Mouse (Mus musculus) small intestine, adult 2 months (tissue): ENCODE results near the gene Parn. TPM values are rescaled to one million over a fixed set of nuclear protein-coding genes. Genes with fewer than 3 reads are reported as not detected.

Source experiments
- H3K27ac ChIP-seq: fragments of 200-500 bp; 2 replicates; pipeline ENCODE4 v1.5.1; 2012; ENCODE audit warnings: low read depth, low read length, control low read depth, inconsistent platforms; ENCODE audit not compliant: insufficient read depth
- H3K27me3 ChIP-seq: fragments of 200-500 bp; 2 replicates; pipeline ENCODE4 v1.6.1; 2012; ENCODE audit warnings: mild to moderate bottlenecking, moderate library complexity, low read length, inconsistent platforms; ENCODE audit not compliant: control insufficient read depth, insufficient read depth
- H3K36me3 ChIP-seq: fragments of 200-500 bp; 2 replicates; pipeline ENCODE4 v1.6.1; 2012; ENCODE audit warnings: mild to moderate bottlenecking, low read length, control low read depth, inconsistent platforms; ENCODE audit not compliant: control insufficient read depth, insufficient read depth
- H3K4me1 ChIP-seq: fragments of 200-500 bp; 2 replicates; pipeline ENCODE4 v1.6.1; 2012; ENCODE audit warnings: low read length, inconsistent platforms, mixed read lengths; ENCODE audit not compliant: control insufficient read depth, insufficient read depth, insufficient read length
- H3K4me3 ChIP-seq: fragments of 200-500 bp; 2 replicates; pipeline ENCODE4 v1.5.1; 2012; ENCODE audit warnings: low read depth, mild to moderate bottlenecking, control low read depth, inconsistent platforms, low read length, moderate library complexity
- CTCF ChIP-seq: fragments of 200-500 bp; IDR thresholded peaks from 2 replicates; pipeline ENCODE4 v1.5.1; 2012; ENCODE audit warnings: low read depth, mild to moderate bottlenecking, control low read depth, inconsistent platforms, low read length, moderate library complexity, mixed read lengths; ENCODE audit not compliant: insufficient replicate concordance, insufficient read length; ENCODE audit errors: extremely low read depth
- POLR2A ChIP-seq: fragments of 200-500 bp; IDR thresholded peaks from 2 replicates; pipeline ENCODE4 v1.6.1; 2012; ENCODE audit warnings: low read depth, mild to moderate bottlenecking, control low read depth, inconsistent platforms, low read length, moderate library complexity
- WGBS: fragments of 180-500 bp; shearing (Covaris S2); methylation state at CpG from one replicate; pipeline ENCODE4 v1.1.7; 2018; 5-methylcytosine and 5-hydroxymethylcytosine counted together
- polyA plus RNA-seq: library from polyadenylated mRNA; depleted of rRNA; stranded (reverse); fragments of >200 nt; gene quantifications from 2 replicates; pipeline ENCODE4 v1.2.3, GENCODE M21; 2012

Gene Parn
- polyA plus RNA-seq, 1 experiment: 9.5 TPM

DNA sequence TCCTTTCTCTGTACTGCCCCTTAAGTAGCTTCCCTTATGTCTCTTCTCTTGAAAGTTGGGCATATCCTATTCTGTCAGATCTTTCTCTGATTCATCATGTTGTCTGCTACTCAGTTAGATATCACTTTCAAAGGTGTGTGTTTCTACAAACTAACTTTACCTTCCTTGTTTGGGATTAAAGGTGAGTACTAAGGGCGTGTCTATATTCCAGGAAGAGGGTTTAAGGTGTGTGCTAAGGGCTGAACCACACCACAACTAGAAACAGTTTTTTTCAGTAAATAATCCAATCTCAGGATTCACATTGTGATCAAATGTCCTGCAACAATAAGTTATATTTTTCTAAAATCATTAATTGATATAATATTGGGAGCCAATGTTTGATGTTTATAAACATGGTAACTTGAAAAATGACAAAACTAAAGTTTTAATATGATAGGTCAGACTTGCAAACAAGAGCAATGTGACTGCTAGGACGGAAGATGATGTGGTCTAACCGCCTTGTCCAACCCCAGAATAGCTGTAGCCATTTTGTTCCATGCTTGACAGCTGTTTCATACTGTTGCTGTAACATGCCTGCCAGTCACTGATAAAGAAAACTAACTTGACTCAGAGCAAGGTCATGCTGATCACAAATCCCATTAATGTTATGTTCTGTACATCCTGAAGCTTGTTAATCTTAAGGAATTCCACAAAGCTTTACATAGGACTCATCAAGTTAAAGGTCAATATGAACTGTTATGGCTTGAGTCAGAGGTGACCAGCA, 46.0 kb downstream of the Parn start:
- no peaks in the 10 kb centered on the region for H3K27me3 ChIP-seq
- H3K4me3 ChIP-seq: no peak overlapping the region
- TF ChIP-seq POLR2A (no peak), CTCF (no peak)
- peaks cover 4% of the 10 kb centered on the region; the same call in 1 of the 2 replicates for H3K4me1 ChIP-seq
- no peak overlapping the region for H3K27ac ChIP-seq
- peaks cover 14% of the 10 kb centered on the region for H3K36me3 ChIP-seq
- WGBS: 76% methylated on average over 3 of the region's 3 CpGs

DNA sequence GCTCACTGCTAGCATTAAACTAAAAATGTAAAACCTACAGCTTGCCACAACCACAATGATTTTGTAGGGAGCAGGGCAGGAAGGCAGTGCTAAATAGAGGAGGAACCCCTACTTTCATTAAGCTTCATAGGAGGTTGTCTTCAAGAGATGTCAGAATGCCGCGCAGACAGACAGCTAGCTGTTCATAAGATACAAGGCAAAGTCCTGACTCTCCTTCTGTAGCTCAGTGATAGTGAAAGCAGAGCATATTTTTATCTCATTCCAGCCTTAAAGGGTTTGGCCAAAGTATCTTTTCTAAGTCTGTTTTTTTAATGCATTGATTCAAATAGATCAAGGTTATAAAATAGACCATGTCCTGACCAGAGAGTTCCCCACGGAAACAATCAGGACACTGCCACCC, 47.8 kb downstream of the Parn start:
- peaks cover 5% of the 10 kb centered on the region for H3K36me3 ChIP-seq
- TF ChIP-seq CTCF (no peak), POLR2A (no peak)
- H3K27ac ChIP-seq: no peak overlapping the region
- 91% methylated on average over 3 of the region's 3 CpGs for WGBS
- H3K4me1 ChIP-seq: peaks cover 4% of the 10 kb centered on the region; the same call in 1 of the 2 replicates
- H3K27me3 ChIP-seq: no peaks in the 10 kb centered on the region
- H3K4me3 ChIP-seq: no peak overlapping the region

DNA sequence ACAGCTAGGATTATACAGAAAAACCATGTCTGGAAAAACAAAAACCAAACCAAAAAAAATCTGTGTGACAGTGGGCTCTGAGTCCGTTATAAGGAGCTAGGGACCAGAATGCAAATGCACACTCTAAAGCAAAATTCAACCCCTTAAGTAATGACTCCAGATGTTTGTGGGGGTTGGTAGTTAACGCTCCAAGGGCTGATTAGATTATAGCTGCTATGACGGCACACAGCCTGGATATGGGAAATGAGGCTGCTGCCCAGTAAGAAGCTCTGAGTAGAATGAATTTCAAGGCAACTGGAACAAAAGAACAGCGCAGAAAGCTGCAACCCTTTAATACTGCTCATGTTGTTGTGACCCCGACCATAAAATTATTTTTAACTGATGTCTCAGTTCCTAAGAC, 52.7 kb downstream of the Parn start:
- WGBS: 89% methylated on average over 5 of the region's 5 CpGs
- Histone ChIP-seq H3K4me3 (no peak overlapping the region), H3K4me1 (peaks cover 13% of the 10 kb centered on the region; the same call in 1 of the 2 replicates), H3K27me3 (no peaks in the 10 kb centered on the region), H3K36me3 (peaks cover 4% of the 10 kb centered on the region), H3K27ac (no peak overlapping the region)
- TF ChIP-seq POLR2A (no peak), CTCF (no peak)

DNA sequence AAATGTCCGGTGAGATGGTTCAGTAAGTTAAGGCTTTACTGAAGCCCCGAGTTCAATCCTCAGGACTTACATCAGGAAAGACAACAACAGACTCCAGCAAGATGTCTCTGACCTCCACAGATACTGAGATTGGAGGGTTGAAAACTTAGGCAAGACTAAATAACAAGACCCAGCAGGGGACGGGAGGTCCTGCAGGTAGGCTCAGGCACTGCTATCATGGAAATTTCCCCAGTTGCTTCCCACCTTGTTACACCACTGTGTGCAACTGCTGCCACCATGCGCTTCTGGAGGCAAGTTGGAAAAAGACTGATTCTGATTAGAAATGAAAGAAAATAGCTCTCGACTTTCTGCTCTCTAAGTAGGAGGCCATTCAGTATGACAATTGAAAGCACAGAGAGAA, 55.4 kb downstream of the Parn start:
- H3K4me1 ChIP-seq: peaks cover 13% of the 10 kb centered on the region; the same call in 1 of the 2 replicates
- 92% methylated on average over 5 of the region's 5 CpGs for WGBS
- H3K27me3 ChIP-seq: no peaks in the 10 kb centered on the region
- peaks cover 2% of the 10 kb centered on the region for H3K36me3 ChIP-seq
- H3K27ac ChIP-seq: no peak overlapping the region
- TF ChIP-seq CTCF: no peak
- no peak for TF ChIP-seq POLR2A
- no peak overlapping the region for H3K4me3 ChIP-seq

DNA sequence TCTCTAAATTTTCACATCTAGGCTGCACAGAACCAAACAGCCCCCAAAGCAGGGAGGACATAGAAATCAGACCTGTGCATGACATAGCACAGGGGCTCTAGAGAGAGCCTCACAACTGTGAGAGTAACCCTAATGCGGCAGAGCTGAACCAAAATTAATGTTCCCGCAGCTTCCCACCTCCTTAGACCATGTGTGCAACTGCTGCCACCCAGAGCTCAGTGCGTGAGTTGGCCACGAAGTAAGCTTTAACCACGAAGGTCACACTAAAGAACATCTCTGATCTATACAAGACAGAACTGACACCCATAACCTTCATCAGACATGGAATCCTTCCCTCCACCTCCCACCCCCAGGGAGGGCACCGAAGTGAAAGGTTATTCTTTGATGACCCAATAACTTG, 55.9 kb downstream of the Parn start:
- Histone ChIP-seq H3K4me1 (peaks cover 13% of the 10 kb centered on the region; the same call in 1 of the 2 replicates), H3K27me3 (no peaks in the 10 kb centered on the region), H3K36me3 (peaks cover 2% of the 10 kb centered on the region), H3K4me3 (no peak overlapping the region), H3K27ac (no peak overlapping the region; the same call in 1 of the 2 replicates)
- no peak for TF ChIP-seq CTCF
- TF ChIP-seq POLR2A: no peak
- WGBS: 31% methylated on average over 6 of the region's 6 CpGs

DNA sequence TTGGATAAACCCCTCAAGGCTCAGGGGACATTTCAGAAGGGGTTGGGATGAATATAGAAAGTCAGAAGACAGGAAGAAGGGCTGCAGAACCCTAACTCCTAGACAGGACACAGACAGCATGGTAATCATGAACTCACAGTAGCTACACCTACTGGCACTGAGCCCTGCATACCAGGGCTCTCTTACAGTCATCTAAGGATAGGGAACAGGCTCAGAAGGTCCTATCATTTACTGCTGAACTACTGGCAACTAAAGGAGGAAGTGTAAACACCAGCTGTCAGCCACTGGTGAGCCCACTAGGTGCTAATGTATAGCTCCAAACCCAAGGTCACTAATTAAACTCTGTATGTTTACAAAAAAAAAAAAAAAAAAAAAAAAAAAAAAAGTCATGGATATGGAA, 56.6 kb downstream of the Parn start:
- H3K27me3 ChIP-seq: no peaks in the 10 kb centered on the region
- no peak for TF ChIP-seq POLR2A
- no peak for TF ChIP-seq CTCF
- peaks cover 2% of the 10 kb centered on the region for H3K36me3 ChIP-seq
- H3K4me3 ChIP-seq: no peak overlapping the region
- H3K4me1 ChIP-seq: peaks cover 13% of the 10 kb centered on the region; the same call in 1 of the 2 replicates
- peak overlapping the region; percentile 62 for H3K27ac ChIP-seq

DNA sequence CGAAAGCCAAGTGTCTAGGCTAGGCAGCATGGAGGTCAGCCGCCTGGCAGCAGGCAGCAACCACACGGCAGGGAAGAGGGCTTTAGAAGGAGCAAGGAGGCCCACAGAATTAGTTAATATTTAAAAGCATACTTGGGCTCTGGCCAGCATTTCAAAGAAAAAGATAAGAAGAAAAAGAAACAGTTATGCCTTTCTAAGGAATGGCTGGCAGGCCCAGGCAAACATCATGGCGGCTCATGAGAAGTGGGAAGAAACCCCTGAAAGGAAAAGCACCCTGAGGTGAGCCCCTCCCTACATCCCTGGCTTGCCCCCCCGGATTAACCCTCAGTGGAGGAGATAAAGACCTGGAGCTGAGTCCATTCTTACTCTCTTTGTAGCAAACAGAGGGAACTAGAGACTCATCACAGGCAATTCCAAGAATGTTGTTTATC, 57.0 kb downstream of the Parn start:
- H3K27me3 ChIP-seq: no peaks in the 10 kb centered on the region
- no peak for TF ChIP-seq CTCF
- TF ChIP-seq POLR2A: no peak
- 17% methylated on average over 5 of the region's 5 CpGs for WGBS
- peaks cover 4% of the 10 kb centered on the region for H3K36me3 ChIP-seq
- H3K27ac ChIP-seq: peak overlapping the region; percentile 62
- H3K4me3 ChIP-seq: no peak overlapping the region
- H3K4me1 ChIP-seq: peaks cover 13% of the 10 kb centered on the region; the same call in 1 of the 2 replicates
